Mouse (Mus musculus): ENCODE measurements around the gene Mtus2. TPM values are rescaled to one million over a fixed set of nuclear protein-coding genes. Genes with fewer than 3 reads are reported as not detected.

The Mtus2 gene
- 6.3 TPM for polyA plus RNA-seq (2014; fragmentation: Illumina TruSeq; extraction: RNeasy Lipid Tissue Mini Kit (QIAGEN cat#74804); ENCODE audit: low read depth, low replicate concordance)

GRCm38 (mm10) chr5:147956821-147957564 is at the start of gene Mtus2:
TSS of gene Mtus2 (plus strand) at chr5:147957320.

Other genes with a start within 250 kb of the Mtus2 start
- 69.4 TPM for gene Flt1, start 231.3 kb upstream of the Mtus2 start, polyA plus RNA-seq (2014; fragmentation: Illumina TruSeq; extraction: RNeasy Lipid Tissue Mini Kit (QIAGEN cat#74804); ENCODE audit: low read depth, low replicate concordance)
- 138 TPM for gene Pomp, start 96.9 kb upstream of the Mtus2 start, polyA plus RNA-seq (2014; fragmentation: Illumina TruSeq; extraction: RNeasy Lipid Tissue Mini Kit (QIAGEN cat#74804); ENCODE audit: low read depth, low replicate concordance)
- gene Slc46a3, start 62.5 kb upstream of the Mtus2 start, polyA plus RNA-seq (2014; fragmentation: Illumina TruSeq; extraction: RNeasy Lipid Tissue Mini Kit (QIAGEN cat#74804); ENCODE audit: low read depth, low replicate concordance): 18.7 TPM